Mouse (Mus musculus) ES-Bruce4 (cell line): Measurements from ENCODE around the gene Vmn1r3.
"Not testable (repeated sequence)": the region's sequence is repeated elsewhere in the genome, so short reads cannot be mapped to it uniquely, and the experiment has no call there.

Experiments
- CTCF ChIP-seq: IDR thresholded peaks from one replicate; pipeline ENCODE4 v1.8.1; 2011; ENCODE audit warnings: low read depth, low read length
- EP300 ChIP-seq: IDR thresholded peaks from 2 replicates; pipeline ENCODE4 v1.6.1; 2011; ENCODE audit warnings: low read depth, low read length; ENCODE audit not compliant: insufficient read depth

GRCm38 (mm10) chr4:3216382-3216781 is 31.2 kb upstream of the Vmn1r3 start:
- not testable (repeated sequence) for TF ChIP-seq CTCF, EP300
